In the genomic region with DNA sequence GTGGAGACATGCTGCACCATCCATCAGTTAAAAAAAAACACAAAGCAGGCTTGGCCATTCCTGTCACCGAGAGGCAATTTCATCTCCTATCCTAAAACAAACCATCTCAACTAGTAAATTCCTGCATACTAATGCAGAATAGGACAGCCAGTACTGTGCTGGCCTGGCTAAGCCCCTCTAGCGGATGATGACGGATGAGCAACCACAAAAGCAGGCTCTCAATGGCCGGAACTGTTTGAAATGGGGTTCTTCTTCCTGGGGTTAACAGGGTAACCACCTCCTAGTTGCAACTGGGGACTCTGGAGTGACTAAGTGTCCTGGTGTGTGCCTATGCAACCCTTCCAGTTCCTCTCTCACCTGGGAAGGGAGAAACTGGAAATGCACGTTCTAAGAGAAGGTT, we compare ENCODE assay signal across 17 mouse cellular contexts. TPM values are rescaled to one million over a fixed set of nuclear protein-coding genes. Genes with fewer than 3 reads are reported as not detected.
DNase-seq lines count a peak whose midpoint lies in the region; ATAC-seq and TF ChIP-seq lines count a peak whose summit lies in the region.
"Had no signal": no experiment of that assay in that cellular context is flagged by ENCODE, and none has a peak within 500 bp of the region (broad histone marks: within the 10 kb centered on the region; RNA-seq: fewer than 3 reads in every experiment).

No protein-coding gene starts in this region.

- no peaks in the 10 kb centered on the region for H3K27me3 ChIP-seq in lung, embryonic 14.5 days (ENCODE audit: insufficient read depth, low read length)
- H3K27me3 ChIP-seq in lung, postnatal 0 days (replicated peaks; ENCODE audit: insufficient read depth, low read length) = no peaks in the 10 kb centered on the region
- no peaks in the 10 kb centered on the region for H3K27me3 ChIP-seq in embryonic facial prominence, embryonic 10.5 days (replicated peaks; ENCODE audit: low read depth, poor library complexity, severe bottlenecking)
- H3K27me3 ChIP-seq: lung, embryonic 15.5 days; megakaryocyte, embryonic 14.5 days had no signal

- ATAC-seq in lung, embryonic 14.5 days (ENCODE audit: insufficient read depth) = no peak
- no peak for ATAC-seq in lung, postnatal 0 days
- ATAC-seq: forebrain, embryonic 16.5 days; intestine, embryonic 16.5 days had no signal

- H3K4me2 ChIP-seq in lung, embryonic 14.5 days = no peak overlapping the region
- H3K4me2 ChIP-seq in lung, postnatal 0 days (replicated peaks; ENCODE audit: low read depth, low read length) = no peak overlapping the region
- H3K4me2 ChIP-seq: lung, embryonic 15.5 days had no signal

- H3K36me3 ChIP-seq in lung, embryonic 14.5 days (ENCODE audit: insufficient read depth) = peaks cover 30% of the 10 kb centered on the region
- peaks cover 28% of the 10 kb centered on the region for H3K36me3 ChIP-seq in lung, postnatal 0 days (ENCODE audit: insufficient read depth, low read length)
- H3K36me3 ChIP-seq in embryonic facial prominence, embryonic 10.5 days (replicated peaks) = peaks cover 45% of the 10 kb centered on the region

- TF ChIP-seq CTCF in lung, embryonic 14.5 days (IDR thresholded peaks at IDR 0.05; ENCODE audit: low read depth) = peak; percentile 23; the same call in 1 of the 2 replicates
- TF ChIP-seq CTCF in lung, postnatal 0 days (IDR thresholded peaks at IDR 0.05) = no peak

- no peak overlapping the region for H3K9ac ChIP-seq in lung, embryonic 14.5 days
- H3K9ac ChIP-seq in lung, postnatal 0 days (replicated peaks; ENCODE audit: low read depth) = no peak overlapping the region
- H3K9ac ChIP-seq: lung, embryonic 15.5 days had no signal

- H3K4me3 ChIP-seq in lung, embryonic 14.5 days (ENCODE audit: low read depth, low read length) = no peak overlapping the region
- H3K4me3 ChIP-seq in lung, postnatal 0 days (ENCODE audit: low read depth, low read length) = no peak overlapping the region
- no peak overlapping the region for H3K4me3 ChIP-seq in embryonic facial prominence, embryonic 10.5 days
- H3K4me3 ChIP-seq: gastrocnemius, adult 2 months; lung, embryonic 15.5 days; megakaryocyte, embryonic 14.5 days had no signal

- TF ChIP-seq EP300 in lung, postnatal 0 days (IDR thresholded peaks at IDR 0.05) = no peak

- H3K9me3 ChIP-seq in lung, embryonic 14.5 days (ENCODE audit: low read depth, low read length) = no peaks in the 10 kb centered on the region
- no peaks in the 10 kb centered on the region for H3K9me3 ChIP-seq in lung, postnatal 0 days (ENCODE audit: low read length)
- no peaks in the 10 kb centered on the region for H3K9me3 ChIP-seq in embryonic facial prominence, embryonic 10.5 days
- H3K9me3 ChIP-seq: lung, embryonic 15.5 days; megakaryocyte, embryonic 14.5 days had no signal

- H3K4me1 ChIP-seq in lung, embryonic 14.5 days (ENCODE audit: insufficient read depth) = peaks cover 16% of the 10 kb centered on the region
- H3K4me1 ChIP-seq in lung, postnatal 0 days (ENCODE audit: insufficient read depth, low read depth, low read length) = 0 out of 2 replicates have a peak, but pooled peaks cover 7% of the 10 kb centered on the region
- peaks cover 49% of the 10 kb centered on the region for H3K4me1 ChIP-seq in embryonic facial prominence, embryonic 10.5 days

- 48% methylated on average over 5 of the region's 5 CpGs for WGBS in lung, embryonic 14.5 days
- 54% methylated on average over 5 of the region's 5 CpGs for WGBS in lung, postnatal 0 days
- 47% methylated on average over 5 of the region's 5 CpGs for WGBS in embryonic facial prominence, embryonic 10.5 days

- DNase-seq in lung, embryonic 14.5 days = peak; percentile 22
- DNase-seq in lung, postnatal 0 days (ENCODE audit: low spot score) = no peak
- peak; percentile 40 for DNase-seq in CD4-positive, CD25-positive, alpha-beta regulatory T cell, adult 2 months (ENCODE audit: low read depth, low spot score)
- peak; percentile 22 for DNase-seq in Muller cell, postnatal 12 days (ENCODE audit: inconsistent ontology term)
- no peak for DNase-seq in embryonic facial prominence, embryonic 10.5 days (ENCODE audit: low spot score)
- DNase-seq in cerebellum, adult 18-20 months = no peak
- no peak for DNase-seq in lung, postnatal 14 days
- no peak for DNase-seq in lung, adult 18-20 months
- DNase-seq: cerebellum, adult 11 months; gastrocnemius, adult 2 months; right cerebral cortex, postnatal 25 days had no signal

- H3K27ac ChIP-seq in lung, embryonic 14.5 days (ENCODE audit: low read depth) = no peak overlapping the region
- no peak overlapping the region for H3K27ac ChIP-seq in lung, postnatal 0 days (ENCODE audit: low read length)
- peak overlapping the region; percentile 48; the same call in 1 of the 2 replicates for H3K27ac ChIP-seq in embryonic facial prominence, embryonic 10.5 days (replicated peaks)
- H3K27ac ChIP-seq: gastrocnemius, adult 2 months; kidney, postnatal 0 days; lung, embryonic 15.5 days had no signal

RNA-seq across cellular contexts. Expression of a gene that starts 1.2 kb away (rescaled TPM):
- not detected in 2 replicates for polyA plus RNA-seq in lung, embryonic 14.5 days (2014; fragmentation: Nextera tagmentation; extraction: Ambion mirVana)
- not detected in 2 replicates for polyA plus RNA-seq in lung, postnatal 0 days (2015; fragmentation: Nextera tagmentation; extraction: Ambion mirVana)
- polyA plus RNA-seq in embryonic facial prominence, embryonic 10.5 days (2016; fragmentation: Nextera tagmentation; extraction: Ambion mirVana) = not detected in 2 replicates
- polyA plus RNA-seq: forebrain, embryonic 16.5 days; intestine, embryonic 16.5 days; kidney, postnatal 0 days; liver, adult 2 months; lung, embryonic 15.5 days had no signal

RNA-seq across cellular contexts. Expression of a gene that starts 2.5 kb away (rescaled TPM):
- 79.0 and 82.5 TPM in 2 replicates for polyA plus RNA-seq in lung, embryonic 14.5 days (2014; fragmentation: Nextera tagmentation; extraction: Ambion mirVana)
- polyA plus RNA-seq in lung, postnatal 0 days (2015; fragmentation: Nextera tagmentation; extraction: Ambion mirVana) = 98.3 and 105 TPM in 2 replicates
- 12.5 and 12.9 TPM in 2 replicates for polyA plus RNA-seq in embryonic facial prominence, embryonic 10.5 days (2016; fragmentation: Nextera tagmentation; extraction: Ambion mirVana)

RNA-seq across cellular contexts. Expression of a gene that starts 51.0 kb away (rescaled TPM):
- polyA plus RNA-seq in lung, embryonic 14.5 days (2014; fragmentation: Nextera tagmentation; extraction: Ambion mirVana) = 16.8 and 17.2 TPM in 2 replicates
- 13.8 and 14.1 TPM in 2 replicates for polyA plus RNA-seq in lung, postnatal 0 days (2015; fragmentation: Nextera tagmentation; extraction: Ambion mirVana)
- polyA plus RNA-seq in embryonic facial prominence, embryonic 10.5 days (2016; fragmentation: Nextera tagmentation; extraction: Ambion mirVana) = 9.9 TPM in 2 replicates

Comparison
In these comparisons a context has a peak if more than half of its experiments do, and no peak if none do; other contexts are left out.
1. DNase-seq: peak in lung, embryonic 14.5 days (single experiment), CD4-positive, CD25-positive, alpha-beta regulatory T cell, adult 2 months (single experiment) and Muller cell, postnatal 12 days (single experiment); none in lung, postnatal 0 days (single experiment), embryonic facial prominence, embryonic 10.5 days (single experiment), cerebellum, adult 18-20 months (0 of 2), lung, postnatal 14 days (single experiment) and lung, adult 18-20 months (0 of 2).